8 mouse cellular contexts compared by ENCODE assay signal in genomic region chr9:52050361-52050760, GRCm38 (mm10). TPM values are rescaled to one million over a fixed set of nuclear protein-coding genes. Genes with fewer than 3 reads are reported as not detected.
DNase-seq lines count a peak whose midpoint lies in the region; ATAC-seq and TF ChIP-seq lines count a peak whose summit lies in the region.

No protein-coding gene starts in this region.

- H3K36me3 ChIP-seq in midbrain, embryonic 10.5 days: no peaks in the 10 kb centered on the region
- H3K36me3 ChIP-seq in midbrain, postnatal 0 days (ENCODE audit: insufficient read depth, low read length): no peaks in the 10 kb centered on the region
- H3K36me3 ChIP-seq in limb, embryonic 15.5 days: no peaks in the 10 kb centered on the region
- no peaks in the 10 kb centered on the region for H3K36me3 ChIP-seq in stomach, embryonic 16.5 days (ENCODE audit: control insufficient read depth, insufficient read depth, low read length)

- WGBS in midbrain, embryonic 10.5 days: 58% methylated on average over 2 of the region's 2 CpGs
- 45% methylated on average over 2 of the region's 2 CpGs for WGBS in midbrain, postnatal 0 days
- 33% methylated on average over 2 of the region's 2 CpGs for WGBS in limb, embryonic 15.5 days
- 33% methylated on average over 2 of the region's 2 CpGs for WGBS in stomach, embryonic 16.5 days

- H3K4me3 ChIP-seq in gastrocnemius, adult 2 months: peak overlapping the region; percentile 96
- peak overlapping the region; percentile 97 for H3K4me3 ChIP-seq in midbrain, embryonic 10.5 days
- H3K4me3 ChIP-seq in midbrain, postnatal 0 days (ENCODE audit: low read depth, low read length): no peak overlapping the region
- peak overlapping the region; percentile 4; the same call in 1 of the 2 replicates for H3K4me3 ChIP-seq in limb, embryonic 15.5 days
- peak overlapping the region; percentile 97 for H3K4me3 ChIP-seq in stomach, embryonic 16.5 days (replicated peaks; ENCODE audit: low read length)

- H3K27me3 ChIP-seq in midbrain, embryonic 10.5 days (ENCODE audit: low read depth, poor library complexity, severe bottlenecking): no peaks in the 10 kb centered on the region
- no peaks in the 10 kb centered on the region for H3K27me3 ChIP-seq in midbrain, postnatal 0 days (ENCODE audit: insufficient read depth, low read length)
- H3K27me3 ChIP-seq in limb, embryonic 15.5 days: no peaks in the 10 kb centered on the region
- no peaks in the 10 kb centered on the region for H3K27me3 ChIP-seq in stomach, embryonic 16.5 days (ENCODE audit: control insufficient read depth, insufficient read depth, low read length)

- intact Hi-C loops in gastrocnemius, adult 2 months (cut with DNase I): no loop called here

- H3K27ac ChIP-seq in gastrocnemius, adult 2 months: peak overlapping the region; percentile 100
- no peak overlapping the region for H3K27ac ChIP-seq in midbrain, embryonic 10.5 days (replicated peaks)
- no peak overlapping the region for H3K27ac ChIP-seq in midbrain, postnatal 0 days (ENCODE audit: low read depth, low read length)
- H3K27ac ChIP-seq in limb, embryonic 15.5 days: no peak overlapping the region
- no peak overlapping the region for H3K27ac ChIP-seq in stomach, embryonic 16.5 days (ENCODE audit: low read length)

- no peak overlapping the region for H3K4me2 ChIP-seq in midbrain, postnatal 0 days (ENCODE audit: low read depth, low read length, poor library complexity, severe bottlenecking)
- H3K4me2 ChIP-seq in limb, embryonic 15.5 days: peak overlapping the region; percentile 53
- H3K4me2 ChIP-seq in stomach, embryonic 16.5 days (ENCODE audit: low read depth, low read length): peak overlapping the region; percentile 72

- no peaks in the 10 kb centered on the region for H3K9me3 ChIP-seq in midbrain, embryonic 10.5 days (replicated peaks)
- no peaks in the 10 kb centered on the region for H3K9me3 ChIP-seq in midbrain, postnatal 0 days (ENCODE audit: low read length)
- no peaks in the 10 kb centered on the region for H3K9me3 ChIP-seq in limb, embryonic 15.5 days
- H3K9me3 ChIP-seq in stomach, embryonic 16.5 days (replicated peaks; ENCODE audit: control insufficient read depth, low read length): no peaks in the 10 kb centered on the region

- peaks cover 42% of the 10 kb centered on the region for H3K4me1 ChIP-seq in midbrain, embryonic 10.5 days
- H3K4me1 ChIP-seq in midbrain, postnatal 0 days (ENCODE audit: insufficient read depth, low read length): peaks cover 10% of the 10 kb centered on the region
- H3K4me1 ChIP-seq in limb, embryonic 15.5 days: peaks cover 20% of the 10 kb centered on the region
- peaks cover 18% of the 10 kb centered on the region for H3K4me1 ChIP-seq in stomach, embryonic 16.5 days (ENCODE audit: control insufficient read depth, insufficient read depth, low read length)

- H3K9ac ChIP-seq in midbrain, postnatal 0 days (replicated peaks; ENCODE audit: low read length, poor library complexity, severe bottlenecking): no peak overlapping the region
- H3K9ac ChIP-seq in limb, embryonic 15.5 days: no peak overlapping the region
- no peak overlapping the region for H3K9ac ChIP-seq in stomach, embryonic 16.5 days (ENCODE audit: low read length)

- no peak for TF ChIP-seq CTCF in gastrocnemius, adult 2 months (IDR thresholded peaks at IDR 0.05)
- no peak for TF ChIP-seq CTCF in midbrain, postnatal 0 days (IDR thresholded peaks at IDR 0.05)

- no peak for ATAC-seq in midbrain, postnatal 0 days (ENCODE audit: low FRiP score)
- ATAC-seq in limb, embryonic 15.5 days (ENCODE audit: insufficient number of reproducible peaks, low FRiP score, low TSS enrichment, low read depth): no peak
- no peak for ATAC-seq in stomach, embryonic 16.5 days (ENCODE audit: insufficient read depth, low FRiP score)

- no peak for DNase-seq in gastrocnemius, adult 2 months
- DNase-seq in gastrocnemius, adult 8-10 months (ENCODE audit: low spot score in 2 of 2): no peak
- no peak for DNase-seq in midbrain, embryonic 10.5 days (ENCODE audit: low spot score)
- DNase-seq in midbrain, postnatal 0 days (ENCODE audit: low spot score): no peak
- no peak for DNase-seq in c-Kit-positive CD71-positive TER-119-positive erythroid progenitor cells, embryonic 14.5 days (ENCODE audit: low spot score)
- no peak for DNase-seq in thymus, postnatal 10 days (ENCODE audit: low spot score in 2 of 2)

RNA-seq across cellular contexts. Expression of gene Rdx, which starts 3.4 kb away (rescaled TPM):
- total RNA-seq in gastrocnemius, adult 2 months (2021): 100 to 1,000 TPM; 118 to 125 TPM
- total RNA-seq in gastrocnemius, adult 8-10 months (2022): 100 to 1,000 TPM; 110 to 119 (median 115) TPM
- polyA plus RNA-seq in midbrain, embryonic 10.5 days (2016; fragmentation: Nextera tagmentation; extraction: Ambion mirVana): 159 and 160 TPM in 2 replicates
- total RNA-seq in midbrain, postnatal 0 days (2014; rRNA removed): 53.3 and 58.1 TPM in 2 replicates
- 71.7 and 85.7 TPM in 2 replicates for polyA plus RNA-seq in midbrain, postnatal 0 days (2015; fragmentation: Nextera tagmentation; extraction: Ambion mirVana)
- 108 and 111 TPM in 2 replicates for polyA plus RNA-seq in limb, embryonic 15.5 days (2015; fragmentation: Nextera tagmentation; extraction: Ambion mirVana)
- polyA plus RNA-seq in stomach, embryonic 16.5 days (2015; fragmentation: Nextera tagmentation; extraction: Ambion mirVana): 74.0 and 81.4 TPM in 2 replicates
